ENCODE assay signal across 10 mouse cellular contexts in genomic region chr15:41162268-41162667, GRCm38 (mm10).
DNase-seq lines count a peak whose midpoint lies in the region; ATAC-seq lines count a peak whose summit lies in the region.
"Had no signal": no experiment of that assay in that cellular context is flagged by ENCODE, and none has a peak within 500 bp of the region (broad histone marks: within the 10 kb centered on the region; RNA-seq: fewer than 3 reads in every experiment).

No protein-coding gene starts in this region.

- no peaks in the 10 kb centered on the region for H3K4me1 ChIP-seq in hindbrain, embryonic 16.5 days (ENCODE audit: control insufficient read depth, insufficient read depth, low read depth, low read length)
- no peaks in the 10 kb centered on the region for H3K4me1 ChIP-seq in hindbrain, embryonic 12.5 days
- H3K4me1 ChIP-seq in neural tube, embryonic 13.5 days (replicated peaks) = peaks cover 4% of the 10 kb centered on the region; the same call in 1 of the 2 replicates
- peaks cover 3% of the 10 kb centered on the region; the same call in 1 of the 2 replicates for H3K4me1 ChIP-seq in intestine, embryonic 14.5 days (replicated peaks; ENCODE audit: control insufficient read depth, insufficient read depth, low read length)
- H3K4me1 ChIP-seq in stomach, embryonic 14.5 days (ENCODE audit: control insufficient read depth, insufficient read depth, low read length) = peaks cover 4% of the 10 kb centered on the region; the same call in 1 of the 2 replicates

- no peaks in the 10 kb centered on the region for H3K9me3 ChIP-seq in hindbrain, embryonic 16.5 days (ENCODE audit: control insufficient read depth, low read length)
- H3K9me3 ChIP-seq in hindbrain, embryonic 12.5 days (replicated peaks) = no peaks in the 10 kb centered on the region
- H3K9me3 ChIP-seq in neural tube, embryonic 13.5 days = no peaks in the 10 kb centered on the region
- H3K9me3 ChIP-seq in intestine, embryonic 14.5 days (ENCODE audit: control insufficient read depth, low read length) = no peaks in the 10 kb centered on the region
- H3K9me3 ChIP-seq in stomach, embryonic 14.5 days (ENCODE audit: control insufficient read depth, low read depth, low read length) = no peaks in the 10 kb centered on the region

- H3K9ac ChIP-seq in hindbrain, embryonic 16.5 days (ENCODE audit: low read depth, low read length) = no peak overlapping the region
- no peak overlapping the region for H3K9ac ChIP-seq in hindbrain, embryonic 12.5 days
- H3K9ac ChIP-seq in neural tube, embryonic 13.5 days = no peak overlapping the region
- no peak overlapping the region for H3K9ac ChIP-seq in intestine, embryonic 14.5 days (ENCODE audit: low read length)
- no peak overlapping the region for H3K9ac ChIP-seq in stomach, embryonic 14.5 days (replicated peaks; ENCODE audit: low read depth, low read length)

- 32% methylated on average over 8 of the region's 8 CpGs for WGBS in hindbrain, embryonic 16.5 days
- 31% methylated on average over 8 of the region's 8 CpGs for WGBS in hindbrain, embryonic 12.5 days
- 45% methylated on average over 8 of the region's 8 CpGs for WGBS in neural tube, embryonic 13.5 days
- WGBS in intestine, embryonic 14.5 days = 27% methylated on average over 8 of the region's 8 CpGs
- WGBS in stomach, embryonic 14.5 days = 38% methylated on average over 8 of the region's 8 CpGs

- H3K27me3 ChIP-seq in hindbrain, embryonic 16.5 days (replicated peaks; ENCODE audit: control insufficient read depth, insufficient read depth, low read length) = no peaks in the 10 kb centered on the region
- 0 out of 2 replicates have a peak, but pooled peaks cover 3% of the 10 kb centered on the region for H3K27me3 ChIP-seq in hindbrain, embryonic 12.5 days
- H3K27me3 ChIP-seq in neural tube, embryonic 13.5 days = no peaks in the 10 kb centered on the region
- H3K27me3 ChIP-seq in intestine, embryonic 14.5 days (replicated peaks; ENCODE audit: control insufficient read depth, insufficient read depth, low read length) = no peaks in the 10 kb centered on the region
- H3K27me3 ChIP-seq in stomach, embryonic 14.5 days (ENCODE audit: control insufficient read depth, insufficient read depth, low read length) = no peaks in the 10 kb centered on the region

- peak overlapping the region; percentile 26 for H3K4me2 ChIP-seq in hindbrain, embryonic 16.5 days (ENCODE audit: low read length)
- H3K4me2 ChIP-seq in hindbrain, embryonic 12.5 days (replicated peaks) = no peak overlapping the region
- 0 out of 2 replicates have a peak overlapping the region, but pooled peaks have one; percentile 0 for H3K4me2 ChIP-seq in neural tube, embryonic 13.5 days
- H3K4me2 ChIP-seq in intestine, embryonic 14.5 days (ENCODE audit: low read length) = peak overlapping the region; percentile 27
- peak overlapping the region; percentile 22; the same call in 1 of the 2 replicates for H3K4me2 ChIP-seq in stomach, embryonic 14.5 days (replicated peaks; ENCODE audit: low read depth, low read length)

- H3K4me3 ChIP-seq in hindbrain, embryonic 16.5 days (ENCODE audit: low read length) = no peak overlapping the region; the same call in 1 of the 2 replicates
- H3K4me3 ChIP-seq in hindbrain, embryonic 12.5 days = no peak overlapping the region
- H3K4me3 ChIP-seq in neural tube, embryonic 13.5 days = no peak overlapping the region
- H3K4me3 ChIP-seq in intestine, embryonic 14.5 days (ENCODE audit: low read depth, low read length) = no peak overlapping the region
- no peak overlapping the region for H3K4me3 ChIP-seq in stomach, embryonic 14.5 days (ENCODE audit: low read depth, low read length)
- H3K4me3 ChIP-seq: heart, adult 2 months had no signal

- no peak for DNase-seq in neural tube, embryonic 10.5 days (ENCODE audit: extremely low spot score, low spot score)
- DNase-seq in intestine, embryonic 14.5 days (ENCODE audit: low spot score) = no peak
- no peak for DNase-seq in urinary bladder, postnatal 4 days (ENCODE audit: low spot score in 2 of 2)
- no peak for DNase-seq in urinary bladder, adult 18-20 months (ENCODE audit: low spot score in 2 of 2)

- no peak overlapping the region for H3K27ac ChIP-seq in hindbrain, embryonic 16.5 days (ENCODE audit: low read depth, low read length)
- H3K27ac ChIP-seq in hindbrain, embryonic 12.5 days = no peak overlapping the region
- no peak overlapping the region for H3K27ac ChIP-seq in neural tube, embryonic 13.5 days (replicated peaks)
- H3K27ac ChIP-seq in intestine, embryonic 14.5 days (ENCODE audit: low read depth) = no peak overlapping the region
- H3K27ac ChIP-seq in stomach, embryonic 14.5 days (ENCODE audit: low read length) = no peak overlapping the region
- H3K27ac ChIP-seq: heart, adult 2 months; macrophage had no signal

- H3K36me3 ChIP-seq in hindbrain, embryonic 16.5 days (ENCODE audit: control insufficient read depth, insufficient read depth, low read length) = no peaks in the 10 kb centered on the region
- H3K36me3 ChIP-seq in hindbrain, embryonic 12.5 days = no peaks in the 10 kb centered on the region
- H3K36me3 ChIP-seq in neural tube, embryonic 13.5 days = no peaks in the 10 kb centered on the region
- H3K36me3 ChIP-seq in intestine, embryonic 14.5 days (ENCODE audit: control insufficient read depth, insufficient read depth, low read length) = no peaks in the 10 kb centered on the region
- no peaks in the 10 kb centered on the region for H3K36me3 ChIP-seq in stomach, embryonic 14.5 days (ENCODE audit: control insufficient read depth, insufficient read depth, low read length)

- peak; percentile 74 for ATAC-seq in hindbrain, embryonic 16.5 days
- ATAC-seq in hindbrain, embryonic 12.5 days (ENCODE audit: low FRiP score) = no peak
- ATAC-seq in neural tube, embryonic 13.5 days (ENCODE audit: low read depth) = no peak
- no peak for ATAC-seq in intestine, embryonic 14.5 days (replicated peaks; ENCODE audit: low FRiP score, low TSS enrichment, low read depth)
- ATAC-seq in stomach, embryonic 14.5 days (ENCODE audit: insufficient number of reproducible peaks, insufficient read depth, low FRiP score, low read depth) = no peak
